Comparison of ENCODE assay signal across 10 mouse cellular contexts in genomic region chr11:49824896-49825295, GRCm38 (mm10). TPM values are rescaled to one million over a fixed set of nuclear protein-coding genes. Genes with fewer than 3 reads are reported as not detected.
DNase-seq lines count a peak whose midpoint lies in the region; ATAC-seq and TF ChIP-seq lines count a peak whose summit lies in the region.
"Had no signal": no experiment of that assay in that cellular context is flagged by ENCODE, and none has a peak within 500 bp of the region (broad histone marks: within the 10 kb centered on the region; RNA-seq: fewer than 3 reads in every experiment).

No protein-coding gene starts in this region.

- H3K36me3 ChIP-seq in kidney, embryonic 16.5 days (ENCODE audit: insufficient read depth, low read length), result 0 out of 2 replicates have a peak, but pooled peaks cover 4% of the 10 kb centered on the region
- no peaks in the 10 kb centered on the region for H3K36me3 ChIP-seq in G1E (replicated peaks)
- H3K36me3 ChIP-seq in liver, embryonic 11.5 days (ENCODE audit: control insufficient read depth, insufficient read depth, low read length), result no peaks in the 10 kb centered on the region

- no peak overlapping the region for H3K4me3 ChIP-seq in kidney, embryonic 16.5 days (ENCODE audit: low read length)
- H3K4me3 ChIP-seq in G1E (ENCODE audit: low read depth, low read length), result no peak overlapping the region
- no peak overlapping the region for H3K4me3 ChIP-seq in liver, embryonic 11.5 days (ENCODE audit: low read depth, low read length)
- H3K4me3 ChIP-seq: embryonic facial prominence, embryonic 12.5 days; limb, embryonic 13.5 days had no signal

- no peak for ATAC-seq in kidney, embryonic 16.5 days (ENCODE audit: low FRiP score, low TSS enrichment)
- ATAC-seq in G1E (ENCODE audit: extremely low read depth, insufficient number of reproducible peaks, low FRiP score, poor library complexity, severe bottlenecking), result no peak
- ATAC-seq in liver, embryonic 11.5 days (replicated peaks; ENCODE audit: low FRiP score), result 0 out of 2 replicates have a peak, but pooled peaks have one; percentile 41

- DNase-seq in kidney, adult 11 months, result peak; percentile 48
- DNase-seq in G1E (ENCODE audit: low spot score), result peak; percentile 24
- peak; percentile 30 for DNase-seq in cerebellum, adult 9-11 months
- DNase-seq in gastrocnemius, postnatal 4 days (ENCODE audit: low spot score in 2 of 2), result peak; percentile 50 to 60
- peak; percentile 66 for DNase-seq in liver, embryonic 11.5 days (ENCODE audit: low spot score)
- DNase-seq in retina, postnatal 1 day, result peak; percentile 66
- DNase-seq in urinary bladder, adult 2 months (ENCODE audit: low spot score), result peak; percentile 65

- H3K4me1 ChIP-seq in kidney, embryonic 16.5 days (ENCODE audit: insufficient read depth, low read length), result no peaks in the 10 kb centered on the region
- H3K4me1 ChIP-seq in G1E (ENCODE audit: insufficient read depth, low read depth, low read length), result peaks cover 3% of the 10 kb centered on the region; the same call in 1 of the 2 replicates
- H3K4me1 ChIP-seq in liver, embryonic 11.5 days (replicated peaks; ENCODE audit: control insufficient read depth, insufficient read depth, low read length), result peaks cover 7% of the 10 kb centered on the region
- H3K4me1 ChIP-seq: embryonic facial prominence, embryonic 12.5 days; limb, embryonic 13.5 days had no signal

- TF ChIP-seq CTCF in G1E (IDR thresholded peaks at IDR 0.05; ENCODE audit: low read depth, low read length), result peak; percentile 98

- no peak overlapping the region for H3K27ac ChIP-seq in kidney, embryonic 16.5 days (ENCODE audit: low read length)
- no peak overlapping the region for H3K27ac ChIP-seq in liver, embryonic 11.5 days (ENCODE audit: low read depth, low read length)
- H3K27ac ChIP-seq: embryonic facial prominence, embryonic 12.5 days; limb, embryonic 13.5 days had no signal

- H3K9ac ChIP-seq in kidney, embryonic 16.5 days (replicated peaks; ENCODE audit: low read length), result no peak overlapping the region
- no peak overlapping the region for H3K9ac ChIP-seq in liver, embryonic 11.5 days (ENCODE audit: low read depth, low read length)
- H3K9ac ChIP-seq: embryonic facial prominence, embryonic 12.5 days; limb, embryonic 13.5 days had no signal

- no peak overlapping the region for H3K4me2 ChIP-seq in kidney, embryonic 16.5 days (replicated peaks; ENCODE audit: low read depth, low read length)
- no peak overlapping the region for H3K4me2 ChIP-seq in liver, embryonic 11.5 days
- H3K4me2 ChIP-seq: embryonic facial prominence, embryonic 12.5 days; limb, embryonic 13.5 days had no signal

- no peaks in the 10 kb centered on the region for H3K27me3 ChIP-seq in kidney, embryonic 16.5 days (ENCODE audit: insufficient read depth, low read length)
- H3K27me3 ChIP-seq in G1E (ENCODE audit: insufficient read depth, low read length), result peaks cover 35% of the 10 kb centered on the region
- H3K27me3 ChIP-seq in liver, embryonic 11.5 days (replicated peaks; ENCODE audit: control insufficient read depth, insufficient read depth, low read length), result no peaks in the 10 kb centered on the region
- H3K27me3 ChIP-seq: embryonic facial prominence, embryonic 12.5 days; limb, embryonic 13.5 days had no signal

- 52% methylated on average over 2 of the region's 2 CpGs for WGBS in kidney, embryonic 16.5 days
- WGBS in liver, embryonic 11.5 days, result 31% methylated on average over 2 of the region's 2 CpGs

- H3K9me3 ChIP-seq in kidney, embryonic 16.5 days (ENCODE audit: low read length), result no peaks in the 10 kb centered on the region
- no peaks in the 10 kb centered on the region for H3K9me3 ChIP-seq in G1E (replicated peaks)
- H3K9me3 ChIP-seq in liver, embryonic 11.5 days (ENCODE audit: control insufficient read depth, low read length), result no peaks in the 10 kb centered on the region
- H3K9me3 ChIP-seq: embryonic facial prominence, embryonic 12.5 days; limb, embryonic 13.5 days had no signal

RNA-seq across cellular contexts. Expression of gene Mapk9, which starts 21.7 kb away (rescaled TPM):
- polyA plus RNA-seq in kidney, embryonic 16.5 days (2015; fragmentation: Nextera tagmentation; extraction: Ambion mirVana), result 33.5 and 34.2 TPM in 2 replicates
- total RNA-seq in G1E (2014; fragmentation: Nextera tagmentation) (47.9 and 50.8 TPM in 2 replicates), G1E (2017) (29.3 and 39.1 TPM in 2 replicates)
- polyA plus RNA-seq in G1E (2012), result 6.5 and 7.8 TPM in 2 replicates
- 10 to 100 TPM; 44.6 to 50.8 TPM for total RNA-seq in gastrocnemius, postnatal 4 days (2021)
- polyA plus RNA-seq in liver, embryonic 11.5 days (2014; fragmentation: Nextera tagmentation; extraction: Ambion mirVana), result 47.5 and 52.3 TPM in 2 replicates
- 36.5 and 37.6 TPM in 2 replicates for polyA plus RNA-seq in urinary bladder, adult 2 months (2012; rRNA removed)

RNA-seq across cellular contexts. Expression of gene Gfpt2, which starts 30.9 kb away (rescaled TPM):
- 13.2 and 13.5 TPM in 2 replicates for polyA plus RNA-seq in kidney, embryonic 16.5 days (2015; fragmentation: Nextera tagmentation; extraction: Ambion mirVana)
- total RNA-seq in G1E (2014; fragmentation: Nextera tagmentation) (not detected in 2 replicates), G1E (2017) (0.22 and 0.23 TPM in 2 replicates)
- not detected in 2 replicates for polyA plus RNA-seq in G1E (2012)
- 10 to 100 TPM; 14.5 to 18.0 TPM for total RNA-seq in gastrocnemius, postnatal 4 days (2021)
- polyA plus RNA-seq in liver, embryonic 11.5 days (2014; fragmentation: Nextera tagmentation; extraction: Ambion mirVana), result 6.2 and 6.5 TPM in 2 replicates
- 11.3 and 13.6 TPM in 2 replicates for polyA plus RNA-seq in urinary bladder, adult 2 months (2012; rRNA removed)
